Mouse (Mus musculus) lung, postnatal 36 days (tissue): ENCODE results near the gene Ctc1.
"Not testable (repeated sequence)": the region's sequence is repeated elsewhere in the genome, so short reads cannot be mapped to it uniquely, and the experiment has no call there.

Experiments used
- DNase-seq: peaks from one replicate; pipeline ENCODE4 v3.0.0; 2022; ENCODE audit warnings: mixed read lengths

Ctc1 gene

DNA sequence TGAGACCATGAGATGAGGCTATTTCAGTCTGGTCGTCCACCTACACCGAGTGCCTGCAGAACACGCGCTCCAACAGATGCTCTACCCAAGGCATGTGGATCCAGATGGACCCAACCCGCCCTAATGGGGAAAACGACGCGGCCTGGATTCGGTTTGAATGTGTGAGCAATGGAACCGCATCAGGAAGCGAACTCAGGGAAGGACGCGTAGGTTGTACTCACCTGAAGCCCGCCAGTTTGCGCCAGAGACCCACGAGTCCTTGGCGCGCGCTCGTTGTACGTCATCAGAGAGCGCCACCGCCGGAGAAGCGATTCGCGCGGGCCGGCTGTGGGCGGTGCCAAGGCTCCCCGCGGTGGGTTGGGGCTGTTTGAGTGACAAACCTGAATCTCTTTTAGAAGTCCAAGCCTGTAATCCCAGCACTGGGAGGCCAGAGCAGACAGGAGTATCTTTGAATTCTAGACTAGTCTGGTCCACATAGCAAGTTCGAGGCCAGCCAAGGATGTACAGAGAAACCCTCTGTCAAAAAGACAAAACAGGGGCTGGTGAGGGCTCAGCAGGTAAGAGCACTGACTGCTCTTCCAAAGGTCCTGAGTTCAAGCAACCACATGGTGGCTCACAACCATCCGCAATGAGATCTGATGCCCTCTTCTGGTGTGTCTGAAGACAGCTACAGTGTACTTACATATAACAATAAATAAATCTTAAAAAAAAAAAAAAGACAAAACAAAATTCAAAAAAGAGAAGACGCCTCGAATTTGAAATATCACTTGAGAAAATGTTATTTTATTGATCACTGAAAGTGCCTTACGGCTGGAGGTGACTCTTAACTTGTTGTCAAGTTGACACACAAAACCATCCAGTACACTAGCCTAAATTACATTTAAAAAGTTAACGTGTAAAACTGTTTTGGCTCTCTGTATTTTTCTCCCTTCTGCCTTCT is 7.3 kb upstream of the Ctc1 start, which contains the start of gene Pfas:
Gene Pfas, minus strand, starts transcription at position 279 of the 940 bp plus-strand sequence.
- peak; percentile 94 for DNase-seq

DNA sequence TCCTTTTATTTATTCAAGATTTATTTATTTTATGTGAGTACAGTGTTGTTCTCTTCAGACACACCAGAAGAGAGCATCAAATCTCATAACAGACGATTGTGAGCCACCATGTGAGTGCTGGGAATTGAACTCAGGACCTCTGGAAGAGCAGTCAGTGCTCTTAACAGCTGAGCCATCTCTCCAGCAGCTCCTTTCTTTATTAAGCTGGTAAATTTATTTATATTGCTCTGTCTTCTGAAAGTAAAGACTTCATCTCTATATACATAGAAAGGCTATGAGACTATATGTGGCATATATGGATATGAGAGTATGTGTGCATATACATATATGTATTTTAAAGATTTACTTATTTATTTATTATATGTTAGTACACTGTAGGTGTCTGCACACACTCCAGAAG is 6.2 kb upstream of the Ctc1 start:
- DNase-seq, result no peak

DNA sequence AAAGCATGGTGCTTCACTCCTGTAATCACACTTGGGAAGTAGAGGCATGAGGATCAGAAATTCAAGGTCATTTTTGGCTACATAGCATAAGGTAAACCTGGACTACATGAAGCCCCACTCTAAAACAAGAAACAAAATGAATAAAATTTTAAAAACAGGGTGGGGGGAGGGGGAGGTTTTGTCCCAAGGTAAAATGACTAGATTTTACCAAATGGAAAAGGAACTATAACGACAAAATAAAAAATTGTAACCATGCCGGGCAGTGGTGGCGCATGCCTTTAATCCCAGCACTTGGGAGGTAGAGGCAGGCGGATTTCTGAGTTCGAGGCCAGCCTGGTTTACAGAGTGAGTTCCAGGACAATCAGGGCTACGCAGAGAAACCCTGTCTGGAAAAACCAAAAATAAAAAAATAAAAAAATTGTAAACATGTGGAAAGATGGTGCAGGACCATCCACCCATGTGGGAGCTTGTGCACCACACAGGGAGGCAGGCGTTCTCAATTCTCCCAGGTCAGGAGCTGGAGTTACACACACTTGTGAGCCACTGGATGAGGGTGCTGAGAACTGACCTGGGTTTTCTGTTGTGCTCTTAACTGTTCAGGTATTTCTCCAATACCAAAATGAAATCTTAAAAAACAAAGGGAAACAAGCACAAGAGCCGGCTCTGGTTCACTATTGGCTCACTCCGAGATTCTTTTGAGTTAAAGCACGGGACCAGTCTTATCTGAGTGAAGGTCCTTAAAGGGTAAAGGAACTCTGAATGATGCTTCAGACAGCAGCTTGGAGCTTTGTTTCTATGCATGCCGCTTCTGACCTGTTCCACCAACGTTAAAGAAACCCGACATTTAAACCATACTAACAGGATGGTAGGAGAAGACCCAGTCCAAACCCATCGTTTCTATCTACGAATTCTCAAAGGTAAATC is 5.0 kb upstream of the Ctc1 start:
- DNase-seq, result no peak

DNA sequence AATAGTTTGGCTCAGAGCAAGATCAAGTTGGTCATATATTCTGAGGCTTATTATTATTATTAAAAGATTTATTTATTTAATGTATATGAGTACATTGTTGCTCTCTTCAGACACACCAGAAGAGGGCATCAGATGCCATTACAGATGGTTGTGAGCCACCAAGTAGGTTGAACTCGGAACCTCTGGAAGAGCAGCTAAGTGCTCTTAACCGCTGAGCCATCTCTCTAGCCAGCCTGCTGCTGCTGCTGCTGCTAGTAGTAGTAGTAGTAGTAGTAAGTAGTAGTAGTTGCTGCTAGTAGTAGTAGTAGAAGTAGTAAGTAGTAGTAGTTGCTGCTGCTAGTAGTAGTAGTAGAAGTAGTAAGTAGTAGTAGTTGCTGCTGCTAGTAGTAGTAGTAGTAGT is 4.3 kb upstream of the Ctc1 start:
- DNase-seq, result not testable (repeated sequence)

DNA sequence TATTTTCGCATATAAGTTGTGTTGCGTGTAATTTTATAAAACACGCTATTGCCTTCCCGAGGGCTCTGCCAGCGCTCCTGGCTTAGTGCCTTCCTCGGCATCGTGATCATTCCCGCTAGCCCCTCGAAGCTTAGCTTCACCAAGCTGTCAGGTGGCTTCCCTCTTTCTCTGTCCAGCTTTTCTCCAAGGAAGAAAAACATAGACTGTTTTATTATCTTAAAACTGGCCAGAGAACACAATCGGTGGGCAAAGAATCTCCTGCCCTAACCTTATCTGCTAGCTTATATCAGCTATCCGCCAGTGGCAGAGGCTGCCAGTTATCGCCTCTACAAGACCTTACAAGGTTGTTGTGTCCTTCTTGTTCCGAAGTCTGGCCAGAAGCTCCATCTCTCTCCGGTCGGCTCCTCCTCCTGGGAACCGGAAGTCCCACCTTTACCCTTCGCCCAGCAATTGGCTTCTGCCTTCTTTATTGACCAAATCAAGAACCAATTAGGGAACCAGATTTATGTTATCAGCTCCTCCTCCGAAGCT is 3.6 kb upstream of the Ctc1 start:
- DNase-seq, result peak; percentile 96

DNA sequence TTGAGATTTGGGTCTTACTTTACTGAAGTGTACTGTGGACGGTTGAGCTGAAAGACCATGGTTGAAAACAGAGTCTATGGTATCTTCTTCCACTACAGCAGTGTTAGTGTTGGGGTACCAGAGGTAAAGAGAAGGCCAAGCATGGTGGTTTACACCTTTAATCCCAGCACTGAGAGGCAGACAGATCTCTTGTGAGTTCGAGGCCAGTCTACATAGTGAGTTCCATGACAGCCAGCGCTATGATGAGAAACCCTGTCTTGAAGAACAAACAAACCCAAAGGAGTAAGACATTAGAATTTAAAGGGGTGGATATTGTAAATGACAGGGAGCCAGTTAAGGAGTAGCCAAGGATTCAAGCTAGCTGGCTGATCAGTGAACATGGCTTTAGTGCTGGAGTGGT is 1.0 kb downstream of the Ctc1 start:
- DNase-seq, result no peak

DNA sequence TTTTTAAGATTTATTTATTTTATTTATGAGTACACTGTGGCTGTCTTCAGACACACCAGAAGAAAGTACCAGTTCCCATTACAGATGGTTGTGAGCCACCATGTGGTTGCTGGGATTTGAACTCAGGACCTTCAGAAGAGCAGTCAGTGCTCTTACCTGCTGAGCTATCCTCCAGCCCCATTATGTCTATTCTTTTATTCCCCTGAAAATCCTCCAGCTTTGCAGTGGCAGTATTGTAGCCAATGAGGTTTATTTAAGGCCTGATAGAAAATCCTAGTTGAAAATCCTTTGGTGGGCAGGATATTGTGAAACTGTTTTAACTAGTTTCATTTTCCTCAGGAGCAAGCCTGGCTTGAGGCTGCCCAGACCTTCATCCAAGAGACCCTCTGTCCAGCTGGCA is 5.0 kb downstream of the Ctc1 start:
- no peak for DNase-seq

DNA sequence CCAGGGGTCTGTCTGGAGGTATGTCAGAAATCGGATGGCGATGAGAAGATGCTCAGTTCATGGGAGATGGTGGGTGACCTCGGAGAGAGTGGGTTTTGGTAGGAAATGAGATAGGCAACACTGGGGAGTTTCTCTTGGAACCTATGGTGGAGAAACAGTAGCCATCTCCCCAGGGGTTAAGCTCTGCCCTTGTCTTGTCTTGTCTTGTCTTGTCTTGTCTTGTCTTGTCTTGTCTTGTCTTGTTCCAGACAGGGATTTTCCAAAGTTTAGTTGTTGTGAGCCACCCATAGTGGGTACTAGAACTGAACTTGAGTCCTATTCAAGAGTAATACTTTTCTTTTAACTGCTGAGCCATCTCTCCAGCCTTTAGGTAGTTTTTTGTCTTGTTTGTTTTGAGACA is 10.9 kb downstream of the Ctc1 start:
- no peak for DNase-seq

DNA sequence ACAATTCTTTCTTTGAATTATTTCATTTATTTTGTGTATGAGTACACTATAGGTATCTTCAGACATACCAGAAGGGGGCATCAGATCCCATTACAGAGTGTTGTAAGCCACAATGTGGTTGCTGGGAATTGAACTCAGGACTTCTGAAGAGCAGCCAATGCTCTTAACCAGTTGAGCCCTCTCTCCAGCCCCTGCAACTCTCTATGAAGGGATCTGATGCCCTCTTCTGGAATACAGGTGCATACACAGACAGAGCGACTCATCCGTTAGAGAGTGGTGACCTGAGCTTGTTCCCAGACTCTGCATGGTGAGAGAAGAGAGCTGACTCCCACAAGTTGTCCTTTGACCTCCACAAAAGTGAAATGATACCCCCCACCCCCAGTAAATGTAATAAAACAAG is 13.1 kb downstream of the Ctc1 start:
- no peak for DNase-seq

DNA sequence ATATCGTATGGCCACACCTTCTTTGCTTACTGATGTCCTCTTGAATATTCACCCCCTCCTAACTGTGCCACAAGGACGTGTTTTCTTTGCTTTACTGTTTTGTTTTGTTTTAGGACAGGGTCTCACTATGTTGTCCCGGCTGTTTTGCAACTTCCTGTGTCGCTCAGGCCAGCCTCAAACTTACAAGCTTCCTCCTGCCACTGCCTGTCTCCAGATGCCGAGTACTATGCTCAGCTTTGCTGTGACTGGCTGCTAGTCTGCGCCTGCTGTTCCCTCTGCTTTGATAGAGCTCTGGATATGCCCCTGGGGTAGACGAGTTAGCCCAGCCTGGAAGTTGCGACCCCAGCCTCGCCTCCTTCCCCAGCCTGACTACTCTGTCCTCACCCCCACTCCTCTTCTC is 17.8 kb downstream of the Ctc1 start:
- peak; percentile 32 for DNase-seq

DNA sequence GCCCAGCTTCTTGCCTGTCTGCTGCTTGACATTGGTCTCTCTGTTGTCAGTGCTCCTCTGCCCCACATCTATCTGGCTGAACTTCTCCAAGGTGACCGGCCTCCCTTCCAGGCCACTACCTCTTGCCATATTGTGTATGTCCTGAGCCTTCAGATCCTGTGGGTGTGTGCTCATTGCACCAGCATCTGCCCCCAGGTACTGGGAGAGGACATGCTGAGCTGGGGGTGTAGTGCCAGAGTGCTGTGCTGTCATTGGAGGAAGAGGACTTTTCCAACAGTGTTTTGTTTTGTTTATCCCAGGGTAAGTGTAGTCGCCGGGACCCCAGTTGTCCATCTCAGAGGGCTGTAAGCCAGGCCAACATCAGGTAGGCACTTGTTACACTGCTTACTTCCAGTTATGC is 18.9 kb downstream of the Ctc1 start:
- no peak for DNase-seq

DNA sequence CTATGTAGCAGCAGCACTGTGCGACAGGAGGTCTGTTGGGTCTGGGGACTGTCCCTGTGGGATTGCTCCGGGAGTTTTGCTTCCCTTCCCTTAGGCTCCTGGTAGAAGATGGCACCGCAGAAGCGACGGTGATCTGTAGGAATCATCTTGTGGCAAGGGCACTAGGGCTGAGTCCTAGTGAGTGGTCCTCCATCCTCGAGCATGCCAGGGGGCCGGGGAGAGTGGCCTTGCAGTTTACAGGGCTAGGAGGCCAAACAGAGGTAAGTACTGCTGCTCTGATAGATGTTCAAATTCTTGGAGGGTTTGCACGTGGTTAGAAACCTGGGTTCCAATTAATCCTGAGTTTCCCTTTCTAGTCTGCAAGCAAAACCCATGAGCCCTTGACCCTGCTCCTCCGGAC is 19.7 kb downstream of the Ctc1 start:
- no peak for DNase-seq

DNA sequence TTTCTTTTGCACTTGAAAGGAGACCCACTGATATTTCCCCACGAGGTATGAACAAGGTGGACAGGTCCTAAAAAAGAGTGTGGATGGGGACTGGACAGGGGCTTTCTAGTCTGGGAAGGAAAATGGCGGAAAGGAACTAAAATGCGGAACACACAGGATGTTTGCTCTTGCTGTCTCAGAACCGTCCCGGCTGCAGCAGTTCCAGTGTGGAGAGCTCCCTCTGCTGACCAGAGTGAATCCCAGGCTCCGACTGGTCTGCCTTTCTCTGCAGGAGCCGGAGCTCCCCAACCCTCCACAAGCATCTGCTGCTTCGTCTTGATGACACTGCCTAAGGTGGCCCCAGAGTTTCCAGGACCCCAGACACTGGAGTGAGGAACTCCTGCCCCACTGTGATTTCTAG is 20.1 kb downstream of the Ctc1 start:
- peak; percentile 97 for DNase-seq

DNA sequence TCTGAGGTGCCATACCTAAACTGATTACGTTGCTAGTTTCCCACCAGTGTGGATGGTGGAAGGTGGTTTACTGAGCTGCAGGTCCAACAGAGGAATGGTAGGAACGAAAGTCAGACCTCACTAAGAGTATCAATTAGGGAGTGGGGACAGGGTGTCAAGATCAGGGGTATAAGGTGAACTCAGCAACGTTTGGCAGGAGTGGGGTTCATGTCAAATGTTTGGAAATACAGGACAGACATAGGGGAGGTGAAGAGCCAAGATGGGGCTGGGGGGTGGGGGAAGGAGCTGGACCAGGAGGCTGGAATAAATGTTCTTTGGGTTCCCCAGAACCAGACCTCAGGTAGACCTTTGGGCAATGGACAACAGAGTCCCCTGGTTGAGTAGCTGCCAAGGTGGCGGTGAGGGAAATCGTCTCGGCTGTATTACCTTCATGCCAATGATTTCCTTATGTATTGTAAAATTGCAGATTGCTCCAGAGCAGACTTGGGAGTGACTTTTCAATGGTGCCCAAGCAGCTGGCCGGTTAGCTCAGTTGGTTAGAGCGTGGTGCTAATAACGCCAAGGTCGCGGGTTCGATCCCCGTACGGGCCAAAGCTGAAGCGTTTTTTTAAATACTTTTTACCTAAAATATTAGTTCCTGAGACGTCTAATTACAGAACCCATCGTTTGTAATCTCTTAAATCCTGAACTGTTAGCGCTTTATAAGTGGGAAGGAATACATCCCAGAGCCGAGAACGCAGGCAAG is 20.9 kb downstream of the Ctc1 start:
- peak; percentile 95 for DNase-seq

DNA sequence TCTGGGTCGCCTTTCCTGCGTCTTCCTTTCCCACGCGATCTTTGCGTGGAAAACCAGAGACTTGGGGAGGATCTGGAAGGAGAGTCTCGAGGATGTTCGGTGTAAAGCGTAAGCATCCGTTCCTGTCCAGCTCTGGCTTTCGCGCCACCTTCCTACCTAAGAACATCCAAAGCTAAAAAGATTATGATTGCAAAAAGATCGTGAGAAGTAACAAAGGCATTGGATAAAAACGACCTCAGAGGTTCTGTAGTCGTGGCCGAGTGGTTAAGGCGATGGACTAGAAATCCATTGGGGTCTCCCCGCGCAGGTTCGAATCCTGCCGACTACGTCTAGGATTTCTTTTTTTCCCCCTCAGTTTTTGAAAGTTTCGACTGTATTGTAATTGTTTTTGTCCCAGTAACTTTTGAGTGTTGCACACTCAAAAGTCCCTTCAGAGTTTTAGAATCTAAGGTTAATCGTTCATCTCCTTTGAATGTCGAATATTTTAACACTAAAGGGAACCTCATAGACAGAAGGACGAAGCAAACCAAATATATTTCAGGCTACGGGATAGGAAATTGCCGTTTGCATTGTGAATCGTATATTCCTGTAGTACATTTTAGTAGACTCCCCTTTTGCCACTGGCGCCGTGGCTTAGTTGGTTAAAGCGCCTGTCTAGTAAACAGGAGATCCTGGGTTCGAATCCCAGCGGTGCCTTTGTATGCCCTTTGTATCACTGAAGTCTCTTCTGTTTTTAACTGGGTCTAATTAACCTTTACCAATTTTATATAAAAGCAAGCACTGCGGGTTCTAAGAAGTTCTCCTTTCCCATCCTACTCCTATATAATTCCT is 21.7 kb downstream of the Ctc1 start:
- DNase-seq, result peak; percentile 95

DNA sequence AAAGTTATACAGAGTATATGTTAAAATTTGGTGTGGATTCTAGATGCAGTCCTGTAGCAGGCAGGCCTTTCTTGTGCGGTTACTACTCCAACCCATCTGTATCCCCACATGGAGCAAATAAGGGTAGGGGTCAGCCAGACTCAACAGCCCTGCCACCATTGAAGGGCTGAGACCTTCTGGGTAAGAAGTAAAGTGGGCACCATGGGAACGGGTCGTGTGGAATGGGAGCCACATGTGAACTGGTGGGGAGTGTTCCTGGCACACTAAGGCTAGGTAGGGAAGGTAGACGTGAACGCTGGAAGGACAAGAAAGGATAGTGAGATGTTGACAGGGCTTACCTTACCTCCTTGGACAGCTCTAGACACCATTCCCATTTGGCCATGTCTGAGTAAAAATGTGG is 22.5 kb downstream of the Ctc1 start:
- no peak for DNase-seq

DNA sequence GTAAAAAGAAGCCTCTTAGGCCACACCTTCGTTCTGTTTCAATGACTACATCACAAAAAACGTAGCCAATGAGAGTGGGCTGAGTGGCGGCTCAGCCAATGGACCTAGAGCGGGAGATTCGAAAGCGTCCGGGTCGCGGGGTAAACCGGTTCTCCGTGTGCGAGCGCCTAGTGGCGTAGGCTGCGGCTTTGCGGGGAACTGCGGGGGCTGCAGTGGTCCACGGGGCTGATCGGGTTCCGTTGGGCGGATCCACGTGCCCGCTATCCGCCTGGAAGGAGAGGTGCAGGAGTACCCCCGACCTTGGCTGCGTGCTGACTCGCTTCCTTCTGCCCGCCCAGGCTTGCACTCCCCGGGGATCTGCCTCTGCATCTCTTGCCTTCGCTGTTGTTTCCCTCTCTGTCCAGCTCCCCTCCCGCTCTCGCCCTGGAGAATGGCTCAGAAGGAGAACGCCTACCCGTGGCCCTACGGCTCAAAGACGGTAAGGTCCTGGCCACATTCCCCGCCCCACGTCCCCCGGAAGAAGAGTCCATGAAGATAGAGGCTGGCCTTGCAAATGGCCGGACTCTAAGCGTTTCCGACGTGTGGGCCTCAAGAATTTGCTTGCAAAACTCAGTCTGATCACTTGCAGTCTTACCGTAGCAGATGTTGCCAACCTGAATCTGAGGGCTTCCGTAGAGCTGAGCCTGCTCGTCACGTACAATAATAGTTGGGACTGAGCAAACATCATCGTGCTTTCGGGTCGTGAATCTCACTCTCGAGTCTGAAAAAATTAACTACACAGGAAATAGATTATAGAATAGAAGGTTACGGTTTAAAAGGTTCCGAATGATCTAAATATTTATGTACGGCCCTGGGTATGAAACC is 30.1 kb downstream of the Ctc1 start, which contains the start of gene Aurkb:
Gene Aurkb, plus strand, starts transcription at position 117 of the 864 bp plus-strand sequence.
- DNase-seq, result peak; percentile 91

DNA sequence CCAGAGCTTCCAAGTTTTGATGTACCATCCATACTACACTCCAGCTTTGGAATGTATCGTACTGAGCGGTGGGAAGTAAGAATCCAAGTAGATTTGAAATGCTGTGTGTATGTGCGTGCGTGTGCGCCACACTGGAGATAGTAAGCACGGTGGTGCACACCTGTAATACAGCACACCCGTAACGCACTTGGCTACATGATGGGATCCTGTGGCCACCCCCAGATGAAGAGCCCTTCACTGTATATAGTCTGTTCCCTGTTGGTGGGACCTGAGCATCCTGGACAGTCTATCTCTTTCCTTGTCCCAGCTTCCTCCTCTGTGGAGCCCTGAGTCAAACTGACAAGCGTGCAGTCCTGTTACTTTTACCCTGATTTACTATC is 30.7 kb downstream of the Ctc1 start:
- DNase-seq, result no peak

DNA sequence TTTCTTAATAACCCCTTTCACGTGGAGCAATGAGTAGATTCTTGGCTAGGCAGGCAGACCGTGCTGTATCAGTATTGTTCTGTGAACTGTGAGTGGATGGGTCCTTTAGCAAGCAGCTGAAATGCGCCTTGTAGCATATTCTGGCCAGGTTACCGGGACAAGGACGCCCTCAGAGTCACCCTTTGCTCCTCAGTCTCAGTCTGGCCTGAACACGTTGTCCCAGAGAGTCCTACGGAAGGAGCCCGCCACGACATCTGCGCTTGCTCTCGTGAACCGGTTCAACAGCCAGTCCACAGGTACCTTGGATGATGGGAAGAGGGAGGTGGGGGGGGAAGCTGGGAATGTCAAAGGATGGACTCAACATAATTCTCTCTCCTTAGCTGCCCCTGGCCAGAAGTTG is 31.9 kb downstream of the Ctc1 start:
- no peak for DNase-seq

DNA sequence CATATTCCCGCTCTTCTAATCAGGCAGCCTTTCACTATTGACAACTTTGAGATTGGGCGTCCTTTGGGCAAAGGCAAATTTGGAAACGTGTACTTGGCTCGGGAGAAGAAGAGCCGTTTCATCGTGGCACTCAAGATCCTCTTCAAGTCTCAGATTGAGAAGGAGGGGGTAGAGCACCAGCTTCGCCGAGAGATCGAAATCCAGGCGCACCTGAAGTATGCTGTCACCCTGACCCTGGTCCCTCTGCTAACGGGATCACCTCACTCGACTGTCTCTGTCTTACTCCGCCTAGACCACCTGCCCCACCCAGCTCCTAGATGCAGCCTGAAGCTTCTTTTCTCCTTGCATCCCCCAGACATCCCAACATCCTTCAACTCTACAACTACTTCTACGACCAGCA is 32.4 kb downstream of the Ctc1 start:
- no peak for DNase-seq

DNA sequence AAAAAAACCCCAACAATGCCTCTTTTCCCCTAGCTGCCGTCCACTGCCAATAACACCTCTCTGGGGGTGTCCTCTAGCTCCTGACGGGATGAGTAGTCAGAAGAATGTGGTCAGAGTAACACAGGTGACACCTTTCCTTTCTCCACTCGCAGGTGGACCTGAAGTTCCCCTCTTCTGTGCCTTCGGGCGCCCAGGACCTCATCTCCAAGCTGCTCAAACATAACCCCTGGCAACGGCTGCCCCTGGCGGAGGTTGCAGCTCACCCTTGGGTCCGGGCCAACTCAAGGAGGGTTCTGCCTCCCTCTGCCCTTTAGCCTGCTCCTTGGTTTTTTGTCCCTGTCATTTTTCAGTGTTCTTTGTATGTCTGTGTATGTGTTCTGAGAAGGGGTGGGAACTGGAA is 35.0 kb downstream of the Ctc1 start:
- DNase-seq, result no peak
